Mouse (Mus musculus) limb, embryonic 15.5 days (tissue): Measurements from ENCODE around the gene Asb13. TPM values are rescaled to one million over a fixed set of nuclear protein-coding genes. Genes with fewer than 3 reads are reported as not detected.

Experiments used
- ATAC-seq: fragments of 200-750 bp; cut with Nextera tagmentation; 2 replicates; pipeline ENCODE4 v1.8.0; 2017; ENCODE audit warnings: low read depth, moderate TSS enrichment; ENCODE audit not compliant: insufficient number of reproducible peaks, low FRiP score, low TSS enrichment
- H3K27ac ChIP-seq: fragments of 300-500 bp; sonication (generic); 2 replicates; pipeline ENCODE4 v1.5.1; 2015; ENCODE audit warnings: moderate library complexity, mild to moderate bottlenecking, inconsistent platforms
- H3K27me3 ChIP-seq: fragments of 300-500 bp; sonication (generic); 2 replicates; pipeline ENCODE4 v1.6.1; 2015; ENCODE audit warnings: inconsistent platforms
- H3K36me3 ChIP-seq: fragments of 300-500 bp; sonication (generic); 2 replicates; pipeline ENCODE4 v1.6.1; 2015; ENCODE audit warnings: inconsistent platforms
- H3K4me1 ChIP-seq: fragments of 300-500 bp; sonication (generic); 2 replicates; pipeline ENCODE4 v1.6.1; 2015; ENCODE audit warnings: inconsistent platforms
- H3K4me2 ChIP-seq: fragments of 300-500 bp; sonication (generic); 2 replicates; pipeline ENCODE4 v1.6.1; 2015; ENCODE audit warnings: mild to moderate bottlenecking, inconsistent platforms
- H3K4me3 ChIP-seq: fragments of 300-500 bp; sonication (generic); 2 replicates; pipeline ENCODE4 v1.5.1; 2015; ENCODE audit warnings: mild to moderate bottlenecking, inconsistent platforms
- H3K9ac ChIP-seq: fragments of 300-500 bp; sonication (generic); 2 replicates; pipeline ENCODE4 v1.6.1; 2015; ENCODE audit warnings: inconsistent platforms
- H3K9me3 ChIP-seq: fragments of 300-500 bp; sonication (generic); 2 replicates; pipeline ENCODE4 v1.6.1; 2016; ENCODE audit warnings: inconsistent platforms
- WGBS: fragments of 180-500 bp; shearing (Covaris S2); methylation state at CpG from one replicate; pipeline ENCODE4 v1.1.7; 2015; 5-methylcytosine and 5-hydroxymethylcytosine counted together
- polyA plus RNA-seq: library from polyadenylated mRNA; unstranded; fragments of >200 nt; fragmentation: Nextera tagmentation; extraction: Ambion mirVana; gene quantifications from 2 replicates; pipeline ENCODE4 v1.2.1, GENCODE M21; 2015

Gene Asb13
- polyA plus RNA-seq, 1 experiment from 2014 or later, result 10.1 TPM

GRCm38 (mm10) chr13:3635076-3635475, 1.2 kb downstream of the Asb13 start:
- WGBS, result 85% methylated on average over 3 of the region's 3 CpGs
- H3K27ac ChIP-seq, result no peak overlapping the region

GRCm38 (mm10) chr13:3636797-3637196, 3.0 kb downstream of the Asb13 start:
- no peak overlapping the region for H3K4me2 ChIP-seq
- ATAC-seq, result no peak
- H3K9ac ChIP-seq, result no peak overlapping the region
- no peak overlapping the region for H3K4me3 ChIP-seq
- H3K27me3 ChIP-seq, result no peaks in the 10 kb centered on the region
- peaks cover 8% of the 10 kb centered on the region; the same call in 1 of the 2 replicates for H3K4me1 ChIP-seq
- no peaks in the 10 kb centered on the region for H3K9me3 ChIP-seq
- no peaks in the 10 kb centered on the region for H3K36me3 ChIP-seq
- H3K27ac ChIP-seq, result no peak overlapping the region
- 61% methylated on average over 11 of the region's 11 CpGs for WGBS

More at GRCm38 (mm10) chr13:3635076-3635475, 1.2 kb downstream of the Asb13 start:
- Histone ChIP-seq H3K4me2 (no peak overlapping the region), H3K4me3 (no peak overlapping the region), H3K9ac (no peak overlapping the region), H3K4me1 (peaks cover 6% of the 10 kb centered on the region; the same call in 1 of the 2 replicates), H3K36me3 (no peaks in the 10 kb centered on the region), H3K27me3 (no peaks in the 10 kb centered on the region), H3K9me3 (no peaks in the 10 kb centered on the region)
- ATAC-seq, result no peak

- 0 out of 2 replicates have a peak, but pooled peaks have one; percentile 30 for ATAC-seq
- Histone ChIP-seq H3K27ac (no peak overlapping the region), H3K4me3 (no peak overlapping the region), H3K36me3 (0 out of 2 replicates have a peak, but pooled peaks cover 2% of the 10 kb centered on the region), H3K9ac (no peak overlapping the region), H3K4me1 (0 out of 2 replicates have a peak, but pooled peaks cover 5% of the 10 kb centered on the region), H3K4me2 (no peak overlapping the region), H3K9me3 (no peaks in the 10 kb centered on the region), H3K27me3 (no peaks in the 10 kb centered on the region)
- 58% methylated on average over 9 of the region's 9 CpGs for WGBS
Observed at GRCm38 (mm10) chr13:3642049-3642448, 8.2 kb downstream of the Asb13 start.

- H3K4me2 ChIP-seq, result no peak overlapping the region
- 0 out of 2 replicates have a peak, but pooled peaks cover 5% of the 10 kb centered on the region for H3K4me1 ChIP-seq
- WGBS, result 90% methylated on average over 5 of the region's 5 CpGs
- H3K9ac ChIP-seq, result no peak overlapping the region
- no peaks in the 10 kb centered on the region for H3K9me3 ChIP-seq
- no peak overlapping the region for H3K4me3 ChIP-seq
- no peaks in the 10 kb centered on the region for H3K27me3 ChIP-seq
- H3K36me3 ChIP-seq, result 0 out of 2 replicates have a peak, but pooled peaks cover 2% of the 10 kb centered on the region
- no peak for ATAC-seq
- no peak overlapping the region for H3K27ac ChIP-seq
Observed at GRCm38 (mm10) chr13:3642538-3642937, 8.7 kb downstream of the Asb13 start.

GRCm38 (mm10) chr13:3644871-3645270, 11.0 kb downstream of the Asb13 start:
- H3K27me3 ChIP-seq, result no peaks in the 10 kb centered on the region
- H3K4me2 ChIP-seq, result no peak overlapping the region
- H3K9me3 ChIP-seq, result no peaks in the 10 kb centered on the region
- no peak overlapping the region for H3K4me3 ChIP-seq
- no peak for ATAC-seq
- no peak overlapping the region for H3K9ac ChIP-seq
- peaks cover 7% of the 10 kb centered on the region for H3K36me3 ChIP-seq
- WGBS, result 79% methylated on average over 5 of the region's 5 CpGs
- H3K27ac ChIP-seq, result no peak overlapping the region
- 0 out of 2 replicates have a peak, but pooled peaks cover 5% of the 10 kb centered on the region for H3K4me1 ChIP-seq

- no peaks in the 10 kb centered on the region for H3K9me3 ChIP-seq
- H3K4me3 ChIP-seq, result no peak overlapping the region
- H3K4me2 ChIP-seq, result no peak overlapping the region
- H3K36me3 ChIP-seq, result peaks cover 10% of the 10 kb centered on the region
- 0 out of 2 replicates have a peak, but pooled peaks cover 5% of the 10 kb centered on the region for H3K4me1 ChIP-seq
- no peaks in the 10 kb centered on the region for H3K27me3 ChIP-seq
- H3K9ac ChIP-seq, result no peak overlapping the region
- ATAC-seq, result no peak
- H3K27ac ChIP-seq, result no peak overlapping the region
- WGBS, result 93% methylated on average over 3 of the region's 3 CpGs
Observed at GRCm38 (mm10) chr13:3645919-3646318, 12.1 kb downstream of the Asb13 start.

GRCm38 (mm10) chr13:3646566-3646965, 12.7 kb downstream of the Asb13 start:
- H3K27ac ChIP-seq, result no peak overlapping the region
- ATAC-seq, result no peak
- 92% methylated on average over 7 of the region's 7 CpGs for WGBS
- H3K4me1 ChIP-seq, result 0 out of 2 replicates have a peak, but pooled peaks cover 5% of the 10 kb centered on the region
- no peaks in the 10 kb centered on the region for H3K27me3 ChIP-seq
- H3K9me3 ChIP-seq, result no peaks in the 10 kb centered on the region
- H3K4me2 ChIP-seq, result no peak overlapping the region
- no peak overlapping the region for H3K4me3 ChIP-seq
- peaks cover 11% of the 10 kb centered on the region for H3K36me3 ChIP-seq
- no peak overlapping the region for H3K9ac ChIP-seq

- Histone ChIP-seq H3K4me1 (no peaks in the 10 kb centered on the region), H3K4me3 (no peak overlapping the region), H3K27me3 (no peaks in the 10 kb centered on the region), H3K9me3 (no peaks in the 10 kb centered on the region), H3K9ac (no peak overlapping the region), H3K27ac (no peak overlapping the region), H3K4me2 (no peak overlapping the region), H3K36me3 (peaks cover 15% of the 10 kb centered on the region)
- ATAC-seq, result no peak
- WGBS, result 94% methylated on average over 4 of the region's 4 CpGs
Observed at GRCm38 (mm10) chr13:3650569-3650968, 16.7 kb downstream of the Asb13 start.

- 78% methylated on average over 2 of the region's 2 CpGs for whole genome bisulfite sequencing
Observed at GRCm38 (mm10) chr13:3654432-3654831, 20.6 kb downstream of the Asb13 start.

GRCm38 (mm10) chr13:3659163-3660160, 25.6 kb downstream of the Asb13 start:
- Histone ChIP-seq H3K4me3 (no peak overlapping the region), H3K27ac (no peak overlapping the region), H3K9me3 (no peaks in the 10 kb centered on the region), H3K27me3 (no peaks in the 10 kb centered on the region), H3K4me2 (no peak overlapping the region), H3K4me1 (no peaks in the 10 kb centered on the region), H3K9ac (no peak overlapping the region), H3K36me3 (no peaks in the 10 kb centered on the region)
- 52% methylated on average over 16 of the region's 16 CpGs for WGBS
- no peak for ATAC-seq

More at GRCm38 (mm10) chr13:3654432-3654831, 20.6 kb downstream of the Asb13 start:
- Histone ChIP-seq H3K4me3 (no peak overlapping the region), H3K27ac (no peak overlapping the region), H3K9ac (no peak overlapping the region), H3K4me2 (no peak overlapping the region), H3K9me3 (no peaks in the 10 kb centered on the region), H3K36me3 (peaks cover 12% of the 10 kb centered on the region), H3K4me1 (no peaks in the 10 kb centered on the region), H3K27me3 (no peaks in the 10 kb centered on the region)
- no peak for ATAC-seq

GRCm38 (mm10) chr13:3664241-3664640, 30.4 kb downstream of the Asb13 start:
- H3K9me3 ChIP-seq, result no peaks in the 10 kb centered on the region
- peaks cover 4% of the 10 kb centered on the region for H3K4me1 ChIP-seq
- H3K4me3 ChIP-seq, result no peak overlapping the region
- H3K27ac ChIP-seq, result no peak overlapping the region
- no peaks in the 10 kb centered on the region for H3K27me3 ChIP-seq
- no peaks in the 10 kb centered on the region for H3K36me3 ChIP-seq
- ATAC-seq, result no peak
- no peak overlapping the region for H3K4me2 ChIP-seq
- H3K9ac ChIP-seq, result no peak overlapping the region
- WGBS, result 64% methylated on average over 3 of the region's 3 CpGs

- no peak overlapping the region for H3K27ac ChIP-seq
- peaks cover 15% of the 10 kb centered on the region for H3K4me1 ChIP-seq
- ATAC-seq, result 0 out of 2 replicates have a peak, but pooled peaks have one; percentile 2
- H3K36me3 ChIP-seq, result no peaks in the 10 kb centered on the region
- no peak overlapping the region for H3K4me3 ChIP-seq
- no peak overlapping the region for H3K9ac ChIP-seq
- H3K27me3 ChIP-seq, result no peaks in the 10 kb centered on the region
- peak overlapping the region; percentile 35; the same call in 1 of the 2 replicates for H3K4me2 ChIP-seq
- WGBS, result 13% methylated on average over 5 of the region's 5 CpGs
- H3K9me3 ChIP-seq, result no peaks in the 10 kb centered on the region
Observed at GRCm38 (mm10) chr13:3665308-3665723, 31.5 kb downstream of the Asb13 start.
